Mouse (Mus musculus) subcutaneous adipose tissue, adult 2 months (tissue): ENCODE measurements around the gene Fcrl5. TPM values are rescaled to one million over a fixed set of nuclear protein-coding genes. Genes with fewer than 3 reads are reported as not detected.

ENCODE experiments used
- polyA plus RNA-seq: library from polyadenylated mRNA; depleted of rRNA; stranded (reverse); fragments of >200 nt; gene quantifications from 2 replicates; pipeline ENCODE4 v1.2.3, GENCODE M21; 2012; ENCODE audit warnings: low replicate concordance; rRNA removed

Fcrl5 gene
- polyA plus RNA-seq: 0.08 TPM in 1 of 2 replicates, not detected in the other

GRCm38 (mm10) chr3:87435479-87435878, at the start of gene Fcrl5:
TSS of gene Fcrl5 (plus strand) at chr3:87435773.

GRCm38 (mm10) chr3:87525043-87525836, 89.7 kb downstream of the Fcrl5 start, which contains the start of gene Etv3:
TSS of gene Etv3 (plus strand) at chr3:87525407.

Other genes with a start within 250 kb of the Fcrl5 start
- gene Fcrls, start 172.0 kb upstream of the Fcrl5 start, polyA plus RNA-seq: 14.1 and 35.2 TPM in 2 replicates
- 0.56 and 0.89 TPM in 2 replicates for gene Cd5l, start 77.9 kb upstream of the Fcrl5 start, polyA plus RNA-seq
- gene Fcrl1, start 59.4 kb upstream of the Fcrl5 start, polyA plus RNA-seq: 0.39 and 0.51 TPM in 2 replicates
- 16.2 and 17.7 TPM in 2 replicates for gene Etv3, start 89.6 kb downstream of the Fcrl5 start, polyA plus RNA-seq
- 33.9 and 46.5 TPM in 2 replicates for gene Arhgef11, start 181.8 kb downstream of the Fcrl5 start, polyA plus RNA-seq